Mouse (Mus musculus) megakaryocyte-erythroid progenitor cell, adult 5 weeks (primary cell): ENCODE results near the gene Nrgn. TPM values are rescaled to one million over a fixed set of nuclear protein-coding genes. Genes with fewer than 3 reads are reported as not detected.

Experiments used
- polyA plus RNA-seq: library from polyadenylated mRNA; stranded (reverse); fragments of >175 nt; gene quantifications from 2 replicates; pipeline ENCODE4 v1.2.3, GENCODE M21; 2012

Gene Nrgn
- polyA plus RNA-seq: 199 and 354 TPM in 2 replicates

GRCm38 (mm10) chr9:37552536-37553293 lies at the start of gene Nrgn:
Gene Nrgn (minus strand): TSS chr9:37552904.

DNA sequence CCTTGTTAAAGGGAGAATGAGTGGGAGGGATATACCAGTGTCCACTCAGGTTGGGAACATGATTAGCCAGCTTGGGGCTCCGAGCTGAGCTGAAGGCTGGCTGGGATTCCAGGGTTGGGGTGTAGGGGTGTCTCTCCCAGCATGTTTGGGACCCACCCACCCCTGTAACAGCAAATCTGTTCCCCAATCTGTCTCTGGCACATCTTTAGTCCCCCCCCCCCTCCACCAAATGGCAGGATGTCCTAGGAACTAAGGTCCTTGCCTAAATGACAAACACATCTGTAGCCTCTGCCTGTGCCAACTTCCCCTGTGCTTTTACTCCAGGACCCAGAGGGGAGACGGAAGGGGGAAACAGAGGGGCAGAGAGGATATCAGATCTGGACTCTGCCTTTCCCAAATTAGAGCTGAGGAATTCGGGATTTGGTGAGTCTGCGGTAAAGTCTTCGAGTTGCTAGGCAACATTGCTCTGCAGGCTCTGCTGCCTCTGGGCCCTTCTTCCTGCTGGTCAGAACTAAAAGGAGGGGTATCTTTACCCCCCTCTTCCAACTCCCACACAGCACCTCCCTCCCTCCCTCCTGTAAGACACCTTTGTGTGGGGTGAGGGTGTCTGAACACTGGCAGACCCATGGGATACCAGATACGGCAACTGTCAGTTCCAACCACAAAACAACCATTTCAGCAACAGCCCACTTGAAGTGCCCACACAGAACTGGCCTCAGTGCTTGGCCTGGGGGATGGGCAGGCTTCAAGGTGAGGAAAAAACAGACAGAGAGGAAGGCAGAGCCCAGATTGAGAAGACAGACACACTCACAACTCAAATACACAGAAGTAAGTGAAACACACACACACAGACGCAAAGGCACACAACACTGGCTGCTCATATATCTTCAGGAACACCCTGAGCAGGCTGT lies 2.4 kb upstream of the Nrgn start, which contains the start of gene Siae:
TSS of gene Siae (plus strand) at position 861 of the 911 bp plus-strand sequence.

DNA sequence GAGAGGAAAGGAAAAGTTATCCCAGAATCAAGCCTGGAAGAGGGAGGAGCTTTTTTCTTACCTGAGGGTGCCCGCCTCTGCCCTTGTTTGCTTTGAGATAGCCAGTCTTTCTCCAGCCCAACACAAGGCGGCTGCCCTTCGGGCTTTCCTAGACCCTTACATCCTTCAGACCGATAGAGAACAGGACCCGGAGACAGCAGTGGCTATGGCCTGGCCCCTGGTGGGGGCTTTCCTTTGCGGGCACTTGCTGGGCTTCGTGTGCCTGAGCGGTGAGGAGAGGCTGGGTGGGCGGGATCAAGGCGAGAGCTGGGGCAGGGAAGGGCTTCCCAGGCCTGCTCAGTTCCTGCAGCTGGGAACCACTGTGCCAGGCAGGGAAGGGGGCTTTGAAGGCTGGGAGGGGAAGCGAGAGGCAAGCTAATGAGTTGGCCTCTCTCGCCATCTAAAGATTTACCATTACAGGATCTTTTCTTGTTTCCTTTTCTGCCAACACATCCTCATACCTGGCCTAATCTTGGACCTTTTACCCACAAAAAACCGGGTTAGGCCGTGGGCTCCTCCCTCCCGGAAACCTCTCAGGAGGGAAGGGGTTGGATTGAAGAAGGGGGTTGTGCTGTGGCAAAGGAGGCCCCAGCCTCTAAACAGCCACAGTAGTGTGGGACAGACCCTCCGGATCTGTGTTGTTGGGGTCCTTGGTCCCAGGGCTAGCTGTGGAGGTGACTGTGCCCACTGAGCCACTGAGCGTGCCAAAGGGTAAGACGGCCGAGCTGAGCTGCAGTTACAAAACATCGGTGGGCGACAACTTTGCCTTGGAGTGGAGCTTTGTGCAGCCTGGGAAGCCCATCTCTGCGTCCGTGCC lies 13.3 kb downstream of the Nrgn start, which contains the start of gene Vsig2:
TSS of gene Vsig2 (plus strand) at position 86 of the 856 bp plus-strand sequence.

GRCm38 (mm10) chr9:37527396-37528224 lies 25.1 kb downstream of the Nrgn start, which contains the start of gene Esam:
Gene Esam (plus strand): TSS chr9:37528078.

Other genes starting within 250 kb of the Nrgn start
- gene Ccdc15, start 204.5 kb downstream of the Nrgn start, polyA plus RNA-seq: 8.4 and 13.5 TPM in 2 replicates
- 0.03 TPM in 1 of 2 replicates, not detected in the other for gene Hepacam, start 185.6 kb downstream of the Nrgn start, polyA plus RNA-seq
- gene Robo4, start 151.0 kb downstream of the Nrgn start, polyA plus RNA-seq: 1.9 and 3.5 TPM in 2 replicates
- 37.2 and 53.8 TPM in 2 replicates for gene Robo3, start 119.7 kb downstream of the Nrgn start, polyA plus RNA-seq
- 17.6 TPM in 2 replicates for gene Msantd2, start 63.6 kb downstream of the Nrgn start, polyA plus RNA-seq
- gene Esam, start 24.8 kb downstream of the Nrgn start, polyA plus RNA-seq: 0.96 and 2.6 TPM in 2 replicates
- gene Vsig2, start 13.6 kb downstream of the Nrgn start, polyA plus RNA-seq: 0.18 TPM in 1 of 2 replicates, not detected in the other
- 0.56 and 0.59 TPM in 2 replicates for gene Siae, start 2.8 kb upstream of the Nrgn start, polyA plus RNA-seq
- gene Spa17, start 60.8 kb upstream of the Nrgn start, polyA plus RNA-seq: 4.3 and 4.6 TPM in 2 replicates
- 41.9 and 49.5 TPM in 2 replicates for gene Tbrg1, start 104.4 kb upstream of the Nrgn start, polyA plus RNA-seq
- gene Panx3, start 116.3 kb upstream of the Nrgn start, polyA plus RNA-seq: not detected in 2 replicates
- not detected in 2 replicates for gene Olfr160, start 163.3 kb upstream of the Nrgn start, polyA plus RNA-seq
- gene Olfr874, start 192.2 kb upstream of the Nrgn start, polyA plus RNA-seq: not detected in 2 replicates
- not detected in 2 replicates for gene Olfr875, start 219.0 kb upstream of the Nrgn start, polyA plus RNA-seq